Mouse (Mus musculus) cerebellum, adult 2 months (tissue): ENCODE results near the gene Thap12.

Experiments
- CTCF ChIP-seq: fragments of 200-500 bp; IDR thresholded peaks from 2 replicates; pipeline ENCODE4 v1.5.1; 2011; ENCODE audit warnings: low read depth, mild to moderate bottlenecking, control low read depth, low read length, moderate library complexity, borderline replicate concordance; ENCODE audit not compliant: insufficient read depth
- POLR2A ChIP-seq: fragments of 200-500 bp; IDR thresholded peaks from 2 replicates; pipeline ENCODE4 v1.6.1; 2011; ENCODE audit warnings: low read length, control low read depth, borderline replicate concordance; ENCODE audit not compliant: insufficient read depth

DNA sequence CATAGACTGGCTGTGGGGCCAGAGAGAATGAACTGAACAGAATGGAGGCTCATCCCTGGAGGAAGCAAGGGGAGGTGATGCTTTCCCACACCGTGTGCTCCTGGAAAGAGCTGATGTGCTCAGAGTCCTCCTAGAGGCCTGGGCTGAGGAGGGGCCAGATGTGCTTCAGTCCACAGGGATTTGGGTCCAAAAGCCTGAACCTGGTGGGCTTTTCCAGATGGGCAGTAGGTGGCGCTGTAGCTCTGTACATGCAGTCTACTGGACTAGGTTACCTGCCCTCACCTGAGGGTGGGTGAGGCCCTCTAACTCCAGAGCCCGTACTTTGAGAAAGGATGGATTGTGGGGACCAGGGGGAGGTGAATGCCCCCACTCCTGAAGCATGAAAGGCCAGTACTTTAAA, 40.4 kb downstream of the Thap12 start:
- TF ChIP-seq POLR2A (no peak), CTCF (peak; percentile 93)
